Mouse (Mus musculus) brain, embryonic 18.5 days (tissue): ENCODE results near the gene Rhpn2.
A peak's percentile ranks its signal among the peaks of the same experiment; 100 is the strongest.

ENCODE experiments used
- DNase-seq: peaks from one replicate; pipeline ENCODE4 v3.0.0-alpha.2; 2012; ENCODE audit warnings: low read depth, low spot score

Rhpn2 gene

DNA sequence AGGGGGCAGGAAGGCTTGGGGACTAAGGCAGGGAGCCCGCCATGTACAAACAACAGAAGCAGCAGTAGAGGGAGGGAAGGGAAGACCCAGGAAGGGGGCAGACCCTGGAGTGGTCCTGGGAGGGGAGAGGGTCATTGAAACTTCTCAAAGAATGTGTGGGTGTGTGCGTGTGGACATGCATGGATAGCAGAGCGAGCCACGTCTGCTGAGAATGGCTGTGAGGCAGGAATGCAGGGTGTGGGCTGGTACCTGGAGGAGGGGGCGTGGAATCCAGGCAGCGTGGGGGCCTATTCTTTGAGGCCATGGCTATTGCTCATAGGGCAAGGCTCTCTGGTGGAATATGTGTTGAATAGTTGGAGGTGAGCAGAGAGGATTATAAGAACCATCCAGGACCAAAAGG is 54.7 kb downstream of the Rhpn2 start:
- no peak for DNase-seq

DNA sequence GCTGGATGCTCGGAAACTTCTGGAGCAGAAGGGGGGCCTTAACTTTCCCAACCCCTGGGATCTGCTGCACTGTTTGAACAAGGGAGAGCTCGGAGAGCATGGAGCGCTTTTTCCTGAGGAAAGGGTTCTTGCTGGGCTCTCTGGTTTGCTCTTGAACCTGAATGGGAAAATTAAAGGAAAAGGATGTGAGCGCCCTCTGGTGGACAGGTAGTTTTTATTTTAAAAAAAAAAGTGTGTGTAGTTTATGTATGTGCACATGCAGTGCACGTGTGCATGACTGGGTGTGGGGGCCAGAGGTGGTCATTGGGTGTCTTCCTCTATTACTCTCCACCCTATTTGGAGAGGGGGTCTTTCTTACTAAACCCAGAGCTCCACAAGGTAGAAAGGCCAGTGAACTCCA is 59.0 kb downstream of the Rhpn2 start:
- no peak for DNase-seq

DNA sequence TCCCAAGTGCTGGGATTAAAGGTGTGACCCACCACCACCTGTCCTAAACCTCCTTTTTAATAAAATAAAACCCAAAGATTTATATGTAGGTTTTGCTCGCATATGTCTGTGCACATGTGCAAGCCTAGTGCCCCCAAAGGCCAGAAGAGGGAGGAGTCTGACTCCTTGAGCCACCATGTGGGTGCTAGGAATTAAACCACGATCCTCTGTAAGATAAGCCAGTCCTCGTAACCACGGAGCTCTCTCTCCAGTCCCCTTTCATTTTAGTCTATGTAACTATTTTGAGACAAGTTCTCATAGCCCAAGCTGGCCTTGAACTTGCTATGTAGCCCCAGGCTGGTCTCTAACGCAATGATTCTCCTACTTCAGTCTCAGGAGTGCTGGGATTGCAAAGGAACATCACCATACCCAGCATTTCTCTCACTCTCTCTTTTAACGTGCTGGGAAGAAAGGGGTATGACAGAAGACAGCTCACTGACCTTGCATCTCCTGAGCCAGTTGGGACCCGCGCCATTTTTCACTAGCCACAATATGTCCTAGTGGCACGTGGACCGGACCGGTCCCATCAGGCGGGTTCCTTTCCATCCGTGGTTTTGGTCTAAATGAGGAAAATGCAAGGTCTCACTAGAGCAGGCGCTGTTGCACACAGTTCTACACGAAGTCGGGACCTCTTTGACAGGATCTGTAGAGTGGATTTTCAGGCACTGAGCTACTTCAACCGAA is 61.9 kb downstream of the Rhpn2 start:
- DNase-seq, result no peak

DNA sequence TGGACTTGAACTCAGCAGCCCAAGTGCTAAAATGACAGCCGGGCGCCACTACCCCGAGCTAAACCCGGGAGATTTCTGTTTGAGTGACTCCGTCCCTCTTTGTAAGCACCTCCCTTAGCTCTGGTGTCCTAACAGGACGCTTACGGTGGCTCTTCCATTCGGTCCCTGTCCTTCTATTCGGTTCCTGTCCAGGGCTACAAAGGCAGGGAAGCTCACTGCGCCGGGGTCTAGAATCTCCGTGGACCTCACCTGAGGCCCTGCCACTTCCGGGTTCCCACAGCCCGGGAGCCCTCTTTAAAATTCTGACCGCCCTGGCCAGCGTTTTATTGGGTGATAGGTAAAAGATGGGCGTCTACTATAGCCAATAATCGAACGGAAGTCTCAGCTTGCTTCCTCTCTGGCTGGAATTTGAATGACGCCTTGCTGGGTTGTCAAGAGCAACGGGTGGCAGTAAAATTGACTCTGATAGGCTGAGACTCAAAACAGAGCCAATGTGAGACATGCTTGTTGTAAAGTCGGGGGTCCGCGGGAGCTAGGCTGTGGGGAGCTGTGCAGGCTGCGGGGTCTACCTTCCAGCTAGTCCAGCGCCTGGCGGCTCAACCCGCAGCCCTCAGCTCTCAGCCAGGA is 62.7 kb downstream of the Rhpn2 start, which contains the start of the genes Faap24 and Cep89:
TSS of gene Faap24 (minus strand) at position 295 of the 627 bp plus-strand sequence.
TSS of gene Cep89 (plus strand) at position 494 of the 627 bp plus-strand sequence.
- peak; percentile 98 for DNase-seq

DNA sequence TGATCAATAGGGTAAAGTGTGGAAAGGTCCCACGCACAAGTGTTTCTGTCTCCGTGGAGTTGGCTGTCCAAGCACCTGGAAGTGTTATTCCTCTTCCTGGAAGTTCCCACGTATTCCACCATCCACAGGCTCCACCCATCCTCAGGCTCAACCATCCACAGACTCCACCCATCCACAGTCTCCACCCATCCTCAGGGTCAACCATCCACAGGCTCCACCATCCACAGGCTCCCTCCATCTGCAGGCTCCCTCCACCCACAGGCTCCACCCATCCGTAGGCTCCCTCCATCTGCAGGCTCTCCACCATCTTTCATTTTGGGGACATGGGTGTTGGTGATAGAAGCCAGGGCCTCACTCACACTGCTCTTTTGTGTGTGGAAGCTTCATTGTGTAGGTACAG is 67.2 kb downstream of the Rhpn2 start:
- no peak for DNase-seq

DNA sequence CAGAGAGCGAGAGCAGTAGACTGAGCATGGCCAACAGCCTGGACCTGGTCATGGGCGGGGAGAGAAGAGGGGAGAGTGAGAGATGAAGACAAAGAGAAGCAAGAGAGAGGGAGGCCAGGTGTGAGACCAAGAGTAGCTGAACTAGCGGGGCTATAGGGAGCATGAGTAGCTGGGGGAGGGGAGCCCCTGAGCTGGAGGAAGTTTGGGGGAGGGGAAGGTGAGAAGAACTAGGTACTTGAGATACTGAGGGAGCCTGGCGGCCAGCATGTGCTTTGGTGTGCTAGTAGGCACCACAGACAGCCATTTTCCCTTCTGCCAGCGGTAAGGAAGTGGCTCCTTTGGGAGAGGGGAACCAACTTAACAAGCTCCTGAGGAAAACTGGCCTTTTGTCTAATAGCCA is 81.3 kb downstream of the Rhpn2 start:
- no peak for DNase-seq

DNA sequence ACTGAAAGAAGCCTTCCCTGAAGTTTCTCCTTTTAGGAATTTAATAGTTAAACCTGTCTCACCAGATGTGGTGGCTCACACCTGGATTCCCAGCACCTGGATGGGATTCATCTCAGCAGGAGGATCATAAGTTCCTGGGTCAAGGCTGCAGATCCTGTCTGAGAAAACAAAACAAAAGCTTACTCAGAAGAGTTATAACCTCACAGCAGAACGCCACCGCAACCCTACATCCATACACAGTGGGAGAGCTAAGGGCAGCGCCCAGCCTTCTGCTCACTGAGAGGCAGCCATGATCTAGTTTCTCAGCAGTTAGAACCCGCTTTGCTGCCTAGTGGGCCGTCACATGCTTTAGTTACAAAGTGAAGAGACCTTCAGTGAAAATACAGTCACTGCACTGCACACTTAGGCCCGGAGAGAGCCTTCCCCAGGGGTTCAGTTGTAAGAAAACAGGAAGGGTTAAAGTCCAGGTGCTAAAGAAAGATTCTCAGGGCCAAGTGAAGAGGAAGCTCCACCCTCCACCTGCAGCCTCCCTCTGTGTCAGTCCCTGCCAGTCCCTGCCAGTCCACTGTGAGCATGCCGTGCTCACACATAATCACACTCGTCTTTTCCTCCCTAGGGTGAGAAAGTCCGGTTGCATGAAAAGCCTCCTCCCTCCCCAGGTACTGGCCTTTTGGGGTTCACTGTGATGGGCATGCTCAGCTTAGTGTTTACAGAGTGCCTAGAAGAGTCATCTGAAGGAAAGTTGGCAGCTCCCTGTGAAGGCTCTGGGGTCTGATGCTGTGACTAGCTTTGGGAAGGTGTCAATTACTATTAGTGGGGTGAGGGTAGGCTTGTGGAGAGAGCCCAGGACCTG is 82.1 kb downstream of the Rhpn2 start:
- no peak for DNase-seq

DNA sequence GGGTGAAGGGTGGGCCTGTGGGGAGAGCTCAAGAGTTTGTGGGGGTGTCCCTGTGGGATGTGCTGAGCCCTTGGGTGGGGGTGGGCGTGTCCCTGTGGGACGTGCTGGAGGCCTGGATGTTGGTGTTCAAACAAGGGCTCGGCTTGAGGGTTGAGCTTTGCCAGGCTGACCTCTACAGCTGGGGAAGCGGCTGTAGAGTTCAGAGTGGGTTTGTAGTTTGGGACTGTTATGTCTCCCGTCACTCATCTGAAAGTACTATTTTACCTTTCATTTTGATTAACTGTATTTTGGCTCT is 82.6 kb downstream of the Rhpn2 start:
- no peak for DNase-seq

DNA sequence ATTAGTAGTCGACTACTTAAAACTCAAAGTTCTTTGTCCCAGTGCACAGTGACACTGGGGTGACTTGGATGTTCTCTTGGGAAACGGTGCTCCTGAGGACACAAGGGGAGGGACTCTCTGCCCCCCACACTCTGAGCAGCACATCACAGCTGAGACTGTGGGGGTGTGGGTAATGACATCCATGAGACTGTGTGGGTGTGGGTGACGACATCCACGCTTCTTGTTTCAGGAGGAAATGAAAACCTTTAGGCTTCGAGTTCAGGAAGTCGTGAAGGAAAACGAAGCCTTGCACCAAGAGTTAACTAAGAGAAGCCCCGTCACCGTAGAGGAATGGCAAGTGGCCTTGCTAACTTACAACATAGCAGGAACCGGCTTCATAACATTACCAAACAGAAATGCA is 89.1 kb downstream of the Rhpn2 start:
- DNase-seq, result no peak

DNA sequence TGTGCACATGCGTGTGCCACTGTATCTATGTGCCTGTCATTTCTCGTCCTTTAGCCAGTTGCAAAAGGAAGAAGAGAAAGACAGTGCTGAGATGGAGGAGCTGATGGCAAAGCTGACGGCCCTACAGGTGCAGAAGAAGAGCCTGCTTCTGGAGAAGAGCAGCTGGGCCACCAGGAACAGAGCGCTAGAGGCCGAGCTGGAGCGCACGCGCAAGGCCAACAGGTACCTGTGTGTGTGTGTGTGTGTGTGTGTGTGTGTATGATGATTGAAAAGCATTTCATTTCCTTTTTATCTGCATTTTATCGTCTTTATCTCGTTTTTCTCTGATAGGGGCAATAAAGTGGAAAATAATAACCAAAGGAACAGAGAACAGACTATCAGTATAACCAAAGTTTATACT is 94.2 kb downstream of the Rhpn2 start:
- no peak for DNase-seq

DNA sequence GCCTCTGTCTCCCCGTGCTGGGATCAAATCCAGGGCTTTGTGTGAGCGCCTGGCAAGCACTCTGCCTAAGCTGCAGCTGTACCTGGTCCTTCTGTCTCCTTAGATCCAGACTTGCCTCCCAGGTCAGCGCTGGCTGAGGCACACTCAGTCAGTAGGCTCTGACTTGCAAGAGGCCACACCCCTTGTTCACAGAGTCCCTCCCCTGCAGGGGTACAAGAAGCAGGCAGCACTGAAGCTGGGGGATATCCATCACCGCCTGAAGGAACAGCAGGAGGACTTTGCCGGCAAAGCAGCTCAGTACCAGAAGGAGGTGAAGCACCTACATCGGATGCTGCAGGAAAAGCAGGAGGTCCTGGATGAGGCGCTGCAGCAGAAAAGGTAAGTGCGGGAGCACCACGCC is 101.3 kb downstream of the Rhpn2 start:
- DNase-seq, result no peak
